Mouse (Mus musculus): ENCODE data around the gene Tunar.

DNA sequence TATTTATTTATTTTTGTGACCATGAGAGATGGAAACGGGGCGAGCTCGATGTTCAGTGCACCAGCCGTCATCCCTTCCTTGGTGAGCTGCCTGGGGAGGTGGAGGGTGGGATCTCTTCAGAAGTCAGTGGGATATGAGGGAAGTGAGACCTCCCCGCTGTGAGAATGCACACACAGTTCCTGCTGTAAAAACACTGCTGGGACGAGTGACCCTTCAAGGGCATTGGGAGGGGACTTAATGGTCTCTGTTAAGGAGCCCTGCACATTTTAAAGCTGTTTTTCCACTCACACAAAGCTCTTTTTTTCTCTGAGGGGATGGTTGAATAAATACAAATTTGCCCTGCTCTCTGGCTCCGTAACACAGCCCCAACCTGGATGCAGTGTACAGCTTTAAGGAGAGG, 49.1 kb downstream of the Tunar start:
- TF ChIP-seq POLR2A (IDR thresholded peaks at IDR 0.05; ENCODE audit: borderline replicate concordance, extremely low read depth, insufficient read depth, insufficient read length, poor library complexity, severe bottlenecking) (no peak), CTCF (IDR thresholded peaks at IDR 0.05; ENCODE audit: borderline replicate concordance, extremely low read depth, insufficient read depth, insufficient read length) (no peak)

Measured in brain, embryonic 14.5 days (tissue).